Mouse (Mus musculus) G1E (cell line): ENCODE data around the gene Ifitm6. TPM values are rescaled to one million over a fixed set of nuclear protein-coding genes. Genes with fewer than 3 reads are reported as not detected.

Source experiments
- ATAC-seq: 2 replicates; pipeline ENCODE4 v1.8.0; 2016; ENCODE audit warnings: mild to moderate bottlenecking; ENCODE audit not compliant: insufficient number of reproducible peaks, poor library complexity, low FRiP score, severe bottlenecking; ENCODE audit errors: extremely low read depth
- DNase-seq: peaks from one replicate; pipeline ENCODE4 v3.0.0; 2012; ENCODE audit warnings: low spot score
- H3K27me3 ChIP-seq: 2 replicates; pipeline ENCODE4 v1.6.1; 2012; ENCODE audit warnings: mild to moderate bottlenecking, low read length, inconsistent platforms; ENCODE audit not compliant: insufficient read depth
- H3K36me3 ChIP-seq: replicated peaks from 2 replicates; pipeline ENCODE3; 2012; ENCODE audit warnings: mild to moderate bottlenecking, inconsistent platforms
- H3K4me1 ChIP-seq: 2 replicates; pipeline ENCODE4 v1.6.1; 2012; ENCODE audit warnings: low read depth, low read length, inconsistent platforms, mixed read lengths; ENCODE audit not compliant: insufficient read depth
- H3K4me3 ChIP-seq: 2 replicates; pipeline ENCODE4 v1.5.1; 2012; ENCODE audit warnings: low read depth, mild to moderate bottlenecking, inconsistent platforms, low read length, moderate library complexity, mixed read lengths
- H3K9me3 ChIP-seq: replicated peaks from 2 replicates; pipeline ENCODE4 v1.6.1; 2012; ENCODE audit warnings: inconsistent platforms
- CTCF ChIP-seq: IDR thresholded peaks from 2 replicates; pipeline ENCODE4 v1.5.1; 2012; ENCODE audit warnings: low read depth, low read length, inconsistent platforms, mixed read lengths
- GATA1 ChIP-seq: IDR thresholded peaks from 2 replicates; pipeline ENCODE4 v1.6.1; 2012; ENCODE audit warnings: borderline replicate concordance, low read length, inconsistent platforms, mixed read lengths
- GATA2 ChIP-seq: IDR thresholded peaks from 2 replicates; pipeline ENCODE4 v1.6.1; 2012; ENCODE audit warnings: low read depth, low read length, inconsistent platforms, borderline replicate concordance
- POLR2AphosphoS5 ChIP-seq: IDR thresholded peaks from 2 replicates; pipeline ENCODE4 v1.6.1; 2012; ENCODE audit warnings: low read depth, low read length, inconsistent platforms; ENCODE audit not compliant: insufficient replicate concordance
- TAL1 ChIP-seq: conservative IDR thresholded peaks from 2 replicates; pipeline ENCODE4 v1.6.1; 2012; ENCODE audit warnings: low read depth, low read length, inconsistent platforms, mixed read lengths
- polyA plus RNA-seq: library from polyadenylated mRNA; stranded (reverse); fragments of >175 nt; gene quantifications from 2 replicates; pipeline ENCODE4 v1.2.3, GENCODE M21; 2012
- total RNA-seq, 2 experiments: library from RNA; stranded (forward) in 1 of 2; stranded (reverse) in 1 of 2; fragments of 200-1000 nt in 1 of 2; fragments of >200 nt in 1 of 2; fragmentation: Nextera tagmentation in 1 of 2; gene quantifications; 2 replicates each; pipeline ENCODE4 v1.2.3; 2014 to 2017

Ifitm6 gene
- total and polyA plus RNA-seq, 3 experiments, result not detected

DNA sequence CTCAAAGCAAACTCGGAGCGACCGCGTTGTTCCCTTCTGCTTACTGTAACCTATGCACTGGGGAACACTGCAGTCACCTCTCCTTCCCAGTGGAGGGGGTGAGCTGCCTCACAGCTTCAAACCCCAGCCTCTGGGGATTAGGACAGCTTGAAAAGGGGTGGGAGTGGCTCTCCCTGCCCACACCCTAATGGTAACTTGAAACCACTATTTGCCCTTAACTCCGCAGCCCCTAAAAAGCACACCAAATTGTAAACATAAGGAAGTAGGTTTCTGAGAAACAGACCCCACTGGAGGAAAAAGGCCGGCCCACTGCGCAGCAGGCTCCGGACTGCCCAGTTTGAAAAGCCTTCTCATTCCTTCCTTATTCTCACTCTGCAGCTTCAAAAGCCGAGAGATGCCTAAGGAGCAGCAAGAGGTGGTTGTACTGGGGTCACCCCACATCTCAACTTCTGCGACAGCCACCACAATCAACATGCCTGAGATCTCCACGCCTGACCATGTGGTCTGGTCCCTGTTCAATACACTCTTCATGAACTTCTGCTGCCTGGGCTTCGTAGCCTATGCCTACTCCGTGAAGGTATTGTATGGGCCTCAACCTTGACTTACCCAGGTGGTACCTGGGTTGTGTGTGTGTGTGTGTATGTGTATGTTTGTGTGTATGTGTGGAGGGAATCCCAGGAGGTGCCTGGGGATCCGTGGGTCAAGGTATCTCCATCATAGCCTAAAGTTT lies 49.7 kb downstream of the Ifitm6 start:
- DNase-seq (no peak), ATAC-seq (no peak)
- peaks cover 3% of the 10 kb centered on the region; the same call in 1 of the 2 replicates for H3K4me1 ChIP-seq
- peaks cover 40% of the 10 kb centered on the region for H3K27me3 ChIP-seq
- H3K9me3 ChIP-seq, result no peaks in the 10 kb centered on the region
- no peak overlapping the region for H3K4me3 ChIP-seq
- no peak for TF ChIP-seq CTCF
- no peak for TF ChIP-seq TAL1
- TF ChIP-seq GATA1, result no peak
- no peak for TF ChIP-seq POLR2AphosphoS5
- no peaks in the 10 kb centered on the region for H3K36me3 ChIP-seq

DNA sequence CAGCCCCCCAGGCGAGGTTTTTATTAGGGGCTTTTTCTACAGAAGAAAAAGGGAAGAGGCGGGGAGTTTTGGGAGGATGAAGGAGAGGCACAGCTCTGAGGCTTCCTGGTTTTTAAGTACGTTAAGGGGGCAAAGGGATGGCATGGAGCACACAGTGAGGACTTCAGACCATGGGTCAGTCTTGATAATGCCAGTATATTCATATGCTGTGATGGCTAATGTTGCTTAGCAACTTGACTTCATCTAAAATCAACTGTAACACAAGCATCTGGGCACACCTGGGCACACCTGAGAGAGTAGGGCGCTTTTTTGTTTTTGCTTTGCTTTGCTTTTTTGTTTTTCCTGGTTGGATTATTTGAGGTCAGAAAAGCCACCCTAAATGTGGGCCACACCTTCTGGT lies 50.8 kb downstream of the Ifitm6 start, which contains the start of gene Ifitm1:
Ifitm1 (plus strand) TSS at position 301 of the 400 bp plus-strand sequence.
- Histone ChIP-seq H3K4me3 (no peak within 1 kb of the TSS), H3K9me3 (no peaks in the 10 kb centered on the region), H3K4me1 (peaks cover 3% of the 10 kb centered on the region; the same call in 1 of the 2 replicates), H3K27me3 (peaks cover 44% of the 10 kb centered on the region), H3K36me3 (no peaks in the 10 kb centered on the region)
- DNase-seq (no peak), ATAC-seq (no peak)
- TF ChIP-seq POLR2AphosphoS5 (no peak), GATA2 (no peak), TAL1 (no peak), GATA1 (no peak), CTCF (no peak)

Other genes starting within 250 kb of the Ifitm6 start
Only the 20 nearest of the 31 such genes appear.
- gene Gm45785, start 161.6 kb downstream of the Ifitm6 start, total RNA-seq (2014; fragmentation: Nextera tagmentation), result not detected in 2 replicates
- 0.17 and 1.8 TPM in 2 replicates for gene Gm45785, start 161.6 kb downstream of the Ifitm6 start, total RNA-seq (2017)
- gene Gm45785, start 161.6 kb downstream of the Ifitm6 start, polyA plus RNA-seq, result 1.3 and 2.1 TPM in 2 replicates
- 19.9 and 29.5 TPM in 2 replicates for gene Ric8a, start 161.0 kb downstream of the Ifitm6 start, total RNA-seq (2014; fragmentation: Nextera tagmentation)
- gene Ric8a, start 161.0 kb downstream of the Ifitm6 start, total RNA-seq (2017), result 21.1 and 27.9 TPM in 2 replicates
- gene Ric8a, start 161.0 kb downstream of the Ifitm6 start, polyA plus RNA-seq, result 27.9 and 28.4 TPM in 2 replicates
- 8.4 and 10.1 TPM in 2 replicates for gene Bet1l, start 160.3 kb downstream of the Ifitm6 start, total RNA-seq (2014; fragmentation: Nextera tagmentation)
- gene Bet1l, start 160.3 kb downstream of the Ifitm6 start, total RNA-seq (2017), result 13.1 and 16.1 TPM in 2 replicates
- 3.5 and 5.2 TPM in 2 replicates for gene Bet1l, start 160.3 kb downstream of the Ifitm6 start, polyA plus RNA-seq
- gene Psmd13, start 136.0 kb downstream of the Ifitm6 start, total RNA-seq (2014; fragmentation: Nextera tagmentation), result 93.7 and 98.1 TPM in 2 replicates
- 193 and 195 TPM in 2 replicates for gene Psmd13, start 136.0 kb downstream of the Ifitm6 start, total RNA-seq (2017)
- 45.7 and 70.1 TPM in 2 replicates for gene Psmd13, start 136.0 kb downstream of the Ifitm6 start, polyA plus RNA-seq
- 10.5 and 11.8 TPM in 2 replicates for gene Sirt3, start 135.6 kb downstream of the Ifitm6 start, total RNA-seq (2014; fragmentation: Nextera tagmentation)
- 11.0 and 17.5 TPM in 2 replicates for gene Sirt3, start 135.6 kb downstream of the Ifitm6 start, total RNA-seq (2017)
- gene Sirt3, start 135.6 kb downstream of the Ifitm6 start, polyA plus RNA-seq, result 27.6 and 31.7 TPM in 2 replicates
- gene Cox8b, start 117.5 kb downstream of the Ifitm6 start, total RNA-seq (2014; fragmentation: Nextera tagmentation), result not detected in 2 replicates
- not detected in 2 replicates for gene Cox8b, start 117.5 kb downstream of the Ifitm6 start, total RNA-seq (2017)
- gene Cox8b, start 117.5 kb downstream of the Ifitm6 start, polyA plus RNA-seq, result not detected in 2 replicates
- gene Nlrp6, start 97.0 kb downstream of the Ifitm6 start, total RNA-seq (2014; fragmentation: Nextera tagmentation), result not detected in 2 replicates
- 0.11 and 0.12 TPM in 2 replicates for gene Nlrp6, start 97.0 kb downstream of the Ifitm6 start, total RNA-seq (2017)
- 0.07 and 0.08 TPM in 2 replicates for gene Nlrp6, start 97.0 kb downstream of the Ifitm6 start, polyA plus RNA-seq
- 7.5 and 8.1 TPM in 2 replicates for gene Pgghg, start 76.5 kb downstream of the Ifitm6 start, total RNA-seq (2014; fragmentation: Nextera tagmentation)
- gene Pgghg, start 76.5 kb downstream of the Ifitm6 start, total RNA-seq (2017), result 9.0 and 10.0 TPM in 2 replicates
- gene Pgghg, start 76.5 kb downstream of the Ifitm6 start, polyA plus RNA-seq, result 5.6 and 6.7 TPM in 2 replicates
- gene Ifitm5, start 67.6 kb downstream of the Ifitm6 start, total RNA-seq (2014; fragmentation: Nextera tagmentation), result 1.6 TPM in 1 of 2 replicates, not detected in the other
- 0.35 and 1.2 TPM in 2 replicates for gene Ifitm5, start 67.6 kb downstream of the Ifitm6 start, total RNA-seq (2017)
- gene Ifitm5, start 67.6 kb downstream of the Ifitm6 start, polyA plus RNA-seq, result 0.16 and 0.32 TPM in 2 replicates
- gene Gm45717, start 62.0 kb downstream of the Ifitm6 start, total RNA-seq (2014; fragmentation: Nextera tagmentation), result not detected in 2 replicates
- gene Gm45717, start 62.0 kb downstream of the Ifitm6 start, total RNA-seq (2017), result not detected in 2 replicates
- gene Gm45717, start 62.0 kb downstream of the Ifitm6 start, polyA plus RNA-seq, result not detected in 2 replicates
- 239 and 256 TPM in 2 replicates for gene Ifitm2, start 61.9 kb downstream of the Ifitm6 start, total RNA-seq (2014; fragmentation: Nextera tagmentation)
- 205 and 220 TPM in 2 replicates for gene Ifitm2, start 61.9 kb downstream of the Ifitm6 start, total RNA-seq (2017)
- gene Ifitm2, start 61.9 kb downstream of the Ifitm6 start, polyA plus RNA-seq, result 129 and 161 TPM in 2 replicates
- gene Ifitm1, start 50.7 kb downstream of the Ifitm6 start, total RNA-seq (2014; fragmentation: Nextera tagmentation), result 2.9 and 5.5 TPM in 2 replicates
- 1.5 and 2.1 TPM in 2 replicates for gene Ifitm1, start 50.7 kb downstream of the Ifitm6 start, total RNA-seq (2017)
- not detected in 2 replicates for gene Ifitm1, start 50.7 kb downstream of the Ifitm6 start, polyA plus RNA-seq
- gene Ifitm3, start 7.2 kb downstream of the Ifitm6 start, total RNA-seq (2014; fragmentation: Nextera tagmentation), result not detected in 2 replicates
- gene Ifitm3, start 7.2 kb downstream of the Ifitm6 start, total RNA-seq (2017), result not detected in 2 replicates
- not detected in 2 replicates for gene Ifitm3, start 7.2 kb downstream of the Ifitm6 start, polyA plus RNA-seq
- not detected in 2 replicates for gene Gm17387, start 11.2 kb upstream of the Ifitm6 start, total RNA-seq (2014; fragmentation: Nextera tagmentation)
- not detected in 2 replicates for gene Gm17387, start 11.2 kb upstream of the Ifitm6 start, total RNA-seq (2017)
- gene Gm17387, start 11.2 kb upstream of the Ifitm6 start, polyA plus RNA-seq, result not detected in 2 replicates
- not detected in 2 replicates for gene B4galnt4, start 43.2 kb upstream of the Ifitm6 start, total RNA-seq (2014; fragmentation: Nextera tagmentation)
- 0.06 TPM in 1 of 2 replicates, not detected in the other for gene B4galnt4, start 43.2 kb upstream of the Ifitm6 start, total RNA-seq (2017)
- not detected in 2 replicates for gene B4galnt4, start 43.2 kb upstream of the Ifitm6 start, polyA plus RNA-seq
- not detected in 2 replicates for gene Pkp3, start 60.3 kb upstream of the Ifitm6 start, total RNA-seq (2014; fragmentation: Nextera tagmentation)
- not detected in 2 replicates for gene Pkp3, start 60.3 kb upstream of the Ifitm6 start, total RNA-seq (2017)
- gene Pkp3, start 60.3 kb upstream of the Ifitm6 start, polyA plus RNA-seq, result not detected in 2 replicates
- gene Sigirr, start 82.6 kb upstream of the Ifitm6 start, total RNA-seq (2014; fragmentation: Nextera tagmentation), result 2.9 and 6.7 TPM in 2 replicates
- gene Sigirr, start 82.6 kb upstream of the Ifitm6 start, total RNA-seq (2017), result 6.1 and 8.6 TPM in 2 replicates
- 6.2 and 6.9 TPM in 2 replicates for gene Sigirr, start 82.6 kb upstream of the Ifitm6 start, polyA plus RNA-seq
- gene Ano9, start 99.9 kb upstream of the Ifitm6 start, total RNA-seq (2014; fragmentation: Nextera tagmentation), result 0.23 TPM in 1 of 2 replicates, not detected in the other
- gene Ano9, start 99.9 kb upstream of the Ifitm6 start, total RNA-seq (2017), result 0.06 and 1.7 TPM in 2 replicates
- not detected in 2 replicates for gene Ano9, start 99.9 kb upstream of the Ifitm6 start, polyA plus RNA-seq
- 10.2 and 43.3 TPM in 2 replicates for gene Ptdss2, start 104.5 kb upstream of the Ifitm6 start, total RNA-seq (2014; fragmentation: Nextera tagmentation)
- gene Ptdss2, start 104.5 kb upstream of the Ifitm6 start, total RNA-seq (2017), result 3.9 and 4.5 TPM in 2 replicates
- gene Ptdss2, start 104.5 kb upstream of the Ifitm6 start, polyA plus RNA-seq, result 29.4 and 45.3 TPM in 2 replicates
- gene Rnh1, start 154.9 kb upstream of the Ifitm6 start, total RNA-seq (2014; fragmentation: Nextera tagmentation), result 14.7 and 16.3 TPM in 2 replicates
- 40.6 and 51.8 TPM in 2 replicates for gene Rnh1, start 154.9 kb upstream of the Ifitm6 start, total RNA-seq (2017)
- gene Rnh1, start 154.9 kb upstream of the Ifitm6 start, polyA plus RNA-seq, result 3.0 and 12.6 TPM in 2 replicates